Mouse (Mus musculus) midbrain, embryonic 13.5 days (tissue): ENCODE results near the gene Cdh4. TPM values are rescaled to one million over a fixed set of nuclear protein-coding genes. Genes with fewer than 3 reads are reported as not detected.

Experiments
- ATAC-seq: fragments of 200-750 bp; cut with Nextera tagmentation; 2 replicates; pipeline ENCODE4 v1.8.0; 2017; ENCODE audit warnings: mild to moderate bottlenecking, moderate TSS enrichment, moderate library complexity
- H3K27ac ChIP-seq: fragments of 300-500 bp; sonication (generic); 2 replicates; pipeline ENCODE4 v1.5.1; 2015; ENCODE audit warnings: inconsistent platforms, mild to moderate bottlenecking, moderate library complexity
- H3K27me3 ChIP-seq: fragments of 300-500 bp; sonication (generic); 2 replicates; pipeline ENCODE4 v1.6.1; 2015; ENCODE audit warnings: mild to moderate bottlenecking, inconsistent platforms
- H3K36me3 ChIP-seq: fragments of 300-500 bp; sonication (generic); 2 replicates; pipeline ENCODE4 v1.6.1; 2015; ENCODE audit warnings: mild to moderate bottlenecking, inconsistent platforms
- H3K4me1 ChIP-seq: fragments of 300-500 bp; sonication (generic); replicated peaks from 2 replicates; pipeline ENCODE4 v1.6.1; 2015; ENCODE audit warnings: inconsistent platforms
- H3K4me2 ChIP-seq: fragments of 300-500 bp; sonication (generic); replicated peaks from 2 replicates; pipeline ENCODE4 v1.6.1; 2015; ENCODE audit warnings: moderate library complexity, mild to moderate bottlenecking, inconsistent platforms
- H3K4me3 ChIP-seq: fragments of 300-500 bp; sonication (generic); replicated peaks from 2 replicates; pipeline ENCODE4 v1.5.1; 2015; ENCODE audit warnings: mild to moderate bottlenecking, inconsistent platforms
- H3K9ac ChIP-seq: fragments of 300-500 bp; sonication (generic); replicated peaks from 2 replicates; pipeline ENCODE4 v1.6.1; 2015; ENCODE audit warnings: mild to moderate bottlenecking, inconsistent platforms
- H3K9me3 ChIP-seq: fragments of 300-500 bp; sonication (generic); 2 replicates; pipeline ENCODE4 v1.6.1; 2016; ENCODE audit warnings: mild to moderate bottlenecking, inconsistent platforms
- WGBS: fragments of 180-500 bp; shearing (Covaris S2); methylation state at CpG from one replicate; pipeline ENCODE4 v1.1.7; 2015; 5-methylcytosine and 5-hydroxymethylcytosine counted together
- polyA plus RNA-seq: library from polyadenylated mRNA; unstranded; fragments of >200 nt; fragmentation: Nextera tagmentation; extraction: Ambion mirVana; gene quantifications from 2 replicates; pipeline ENCODE4 v1.2.1, GENCODE M21; 2015

Gene Cdh4
- polyA plus RNA-seq, 1 experiment from 2014 or later, result 37.1 TPM

GRCm38 (mm10) chr2:179661998-179662714, 219.9 kb downstream of the Cdh4 start:
- no peak; the same call in 1 of the 2 replicates for ATAC-seq
- Histone ChIP-seq H3K36me3 (no peaks in the 10 kb centered on the region), H3K4me3 (peak overlapping the region; percentile 9; the same call in 1 of the 2 replicates), H3K27ac (no peak overlapping the region), H3K9me3 (no peaks in the 10 kb centered on the region), H3K4me1 (peaks cover 35% of the 10 kb centered on the region), H3K4me2 (peak overlapping the region; percentile 36), H3K9ac (no peak overlapping the region), H3K27me3 (peaks cover 55% of the 10 kb centered on the region)
- 4% methylated on average over 20 of the region's 20 CpGs for WGBS

GRCm38 (mm10) chr2:179662739-179663138, 220.5 kb downstream of the Cdh4 start:
- Histone ChIP-seq H3K4me1 (peaks cover 35% of the 10 kb centered on the region), H3K9me3 (no peaks in the 10 kb centered on the region), H3K9ac (no peak overlapping the region), H3K4me2 (peak overlapping the region; percentile 36), H3K27me3 (peaks cover 60% of the 10 kb centered on the region), H3K4me3 (no peak overlapping the region; the same call in 1 of the 2 replicates), H3K36me3 (no peaks in the 10 kb centered on the region), H3K27ac (no peak overlapping the region)
- ATAC-seq, result no peak
- 12% methylated on average over 9 of the region's 9 CpGs for WGBS

GRCm38 (mm10) chr2:179663652-179664051, 221.4 kb downstream of the Cdh4 start:
- Histone ChIP-seq H3K4me1 (peaks cover 38% of the 10 kb centered on the region), H3K27me3 (peaks cover 62% of the 10 kb centered on the region)
- no peak for ATAC-seq

GRCm38 (mm10) chr2:179664171-179664608, 222.0 kb downstream of the Cdh4 start:
- peak; percentile 55 for ATAC-seq
- Histone ChIP-seq H3K27me3 (peaks cover 63% of the 10 kb centered on the region), H3K4me1 (peaks cover 44% of the 10 kb centered on the region), H3K9ac (no peak overlapping the region), H3K36me3 (no peaks in the 10 kb centered on the region), H3K9me3 (no peaks in the 10 kb centered on the region), H3K27ac (no peak overlapping the region), H3K4me3 (no peak overlapping the region), H3K4me2 (no peak overlapping the region)
- WGBS, result 75% methylated on average over 13 of the region's 13 CpGs

More at GRCm38 (mm10) chr2:179663652-179664051, 221.4 kb downstream of the Cdh4 start:
- Histone ChIP-seq H3K4me3 (no peak overlapping the region), H3K9me3 (no peaks in the 10 kb centered on the region), H3K36me3 (no peaks in the 10 kb centered on the region), H3K27ac (no peak overlapping the region), H3K4me2 (no peak overlapping the region), H3K9ac (no peak overlapping the region)
- 30% methylated on average over 9 of the region's 9 CpGs for WGBS

- no peaks in the 10 kb centered on the region for H3K36me3 ChIP-seq
- H3K4me3 ChIP-seq, result no peak overlapping the region
- no peak overlapping the region for H3K9ac ChIP-seq
- no peak overlapping the region for H3K27ac ChIP-seq
- no peaks in the 10 kb centered on the region for H3K9me3 ChIP-seq
- H3K27me3 ChIP-seq, result peaks cover 20% of the 10 kb centered on the region
- H3K4me1 ChIP-seq, result peaks cover 28% of the 10 kb centered on the region
- no peak overlapping the region for H3K4me2 ChIP-seq
- WGBS, result 23% methylated on average over 10 of the region's 10 CpGs
- ATAC-seq, result no peak
Observed at GRCm38 (mm10) chr2:179670689-179671088, 228.5 kb downstream of the Cdh4 start.

GRCm38 (mm10) chr2:179679866-179680265, 237.6 kb downstream of the Cdh4 start:
- no peak overlapping the region for H3K4me2 ChIP-seq
- H3K9me3 ChIP-seq, result no peaks in the 10 kb centered on the region
- no peaks in the 10 kb centered on the region for H3K27me3 ChIP-seq
- WGBS, result 75% methylated on average over 5 of the region's 5 CpGs
- no peak overlapping the region for H3K4me3 ChIP-seq
- no peaks in the 10 kb centered on the region for H3K4me1 ChIP-seq
- no peak overlapping the region for H3K27ac ChIP-seq
- H3K36me3 ChIP-seq, result no peaks in the 10 kb centered on the region
- ATAC-seq, result no peak
- H3K9ac ChIP-seq, result no peak overlapping the region

GRCm38 (mm10) chr2:179681386-179681785, 239.2 kb downstream of the Cdh4 start:
- Histone ChIP-seq H3K9me3 (no peaks in the 10 kb centered on the region), H3K4me3 (no peak overlapping the region), H3K27me3 (no peaks in the 10 kb centered on the region), H3K4me1 (no peaks in the 10 kb centered on the region), H3K4me2 (no peak overlapping the region), H3K36me3 (no peaks in the 10 kb centered on the region), H3K9ac (no peak overlapping the region), H3K27ac (no peak overlapping the region)
- ATAC-seq, result no peak
- 92% methylated on average over 1 of the region's 1 CpGs for WGBS

- Histone ChIP-seq H3K27ac (peak overlapping the region; percentile 69), H3K9ac (no peak overlapping the region), H3K4me1 (peaks cover 33% of the 10 kb centered on the region), H3K27me3 (0 out of 2 replicates have a peak, but pooled peaks cover 2% of the 10 kb centered on the region), H3K9me3 (no peaks in the 10 kb centered on the region), H3K4me2 (no peak overlapping the region), H3K36me3 (no peaks in the 10 kb centered on the region), H3K4me3 (no peak overlapping the region)
- peak; percentile 25; the same call in 1 of the 2 replicates for ATAC-seq
- 35% methylated on average over 12 of the region's 12 CpGs for WGBS
Observed at GRCm38 (mm10) chr2:179687243-179687681, 245.0 kb downstream of the Cdh4 start.

- Histone ChIP-seq H3K27ac (no peak overlapping the region), H3K9me3 (no peaks in the 10 kb centered on the region), H3K4me1 (peaks cover 36% of the 10 kb centered on the region), H3K4me3 (no peak overlapping the region), H3K27me3 (0 out of 2 replicates have a peak, but pooled peaks cover 2% of the 10 kb centered on the region), H3K9ac (no peak overlapping the region), H3K4me2 (no peak overlapping the region), H3K36me3 (no peaks in the 10 kb centered on the region)
- 91% methylated on average over 5 of the region's 5 CpGs for WGBS
- no peak for ATAC-seq
Observed at GRCm38 (mm10) chr2:179688976-179689375, 246.7 kb downstream of the Cdh4 start.

- ATAC-seq, result no peak
- no peak overlapping the region for H3K27ac ChIP-seq
- 0 out of 2 replicates have a peak, but pooled peaks cover 2% of the 10 kb centered on the region for H3K27me3 ChIP-seq
- peaks cover 44% of the 10 kb centered on the region for H3K4me1 ChIP-seq
- 84% methylated on average over 3 of the region's 3 CpGs for WGBS
- H3K9me3 ChIP-seq, result no peaks in the 10 kb centered on the region
- H3K4me2 ChIP-seq, result no peak overlapping the region
- H3K4me3 ChIP-seq, result no peak overlapping the region
- H3K36me3 ChIP-seq, result no peaks in the 10 kb centered on the region
- no peak overlapping the region for H3K9ac ChIP-seq
Observed at GRCm38 (mm10) chr2:179689761-179690160, 247.5 kb downstream of the Cdh4 start.

GRCm38 (mm10) chr2:179690571-179690970, 248.3 kb downstream of the Cdh4 start:
- WGBS, result 51% methylated on average over 7 of the region's 7 CpGs
- Histone ChIP-seq H3K4me3 (no peak overlapping the region), H3K36me3 (no peaks in the 10 kb centered on the region), H3K4me2 (no peak overlapping the region), H3K9me3 (no peaks in the 10 kb centered on the region), H3K27ac (no peak overlapping the region), H3K9ac (no peak overlapping the region), H3K4me1 (peaks cover 50% of the 10 kb centered on the region), H3K27me3 (0 out of 2 replicates have a peak, but pooled peaks cover 2% of the 10 kb centered on the region)
- ATAC-seq, result no peak

- H3K36me3 ChIP-seq, result no peaks in the 10 kb centered on the region
- H3K27me3 ChIP-seq, result 0 out of 2 replicates have a peak, but pooled peaks cover 2% of the 10 kb centered on the region
- H3K4me2 ChIP-seq, result no peak overlapping the region
- WGBS, result 45% methylated on average over 9 of the region's 9 CpGs
- H3K27ac ChIP-seq, result 0 out of 2 replicates have a peak overlapping the region, but pooled peaks have one; percentile 41
- H3K4me3 ChIP-seq, result no peak overlapping the region
- ATAC-seq, result no peak
- peaks cover 47% of the 10 kb centered on the region for H3K4me1 ChIP-seq
- no peaks in the 10 kb centered on the region for H3K9me3 ChIP-seq
- no peak overlapping the region for H3K9ac ChIP-seq
Observed at GRCm38 (mm10) chr2:179694936-179695335, 252.7 kb downstream of the Cdh4 start.
